Mouse (Mus musculus) E14TG2a.4 (cell line): ENCODE measurements around the gene Pdzd3.

ENCODE experiments used
- H3K27me3 ChIP-seq: 2 replicates; pipeline ENCODE4 v1.6.1; 2014; ENCODE audit warnings: low read length, control low read depth; ENCODE audit not compliant: insufficient read depth
- H3K36me3 ChIP-seq: 2 replicates; pipeline ENCODE4 v1.6.1; 2014; ENCODE audit warnings: low read length, control low read depth; ENCODE audit not compliant: insufficient read depth
- H3K4me1 ChIP-seq: replicated peaks from 2 replicates; pipeline ENCODE4 v1.6.1; 2014; ENCODE audit warnings: low read depth, low read length, control low read depth
- H3K4me3 ChIP-seq: replicated peaks from 2 replicates; pipeline ENCODE4 v1.5.1; 2014; ENCODE audit warnings: mild to moderate bottlenecking, low read length
- H3K9me3 ChIP-seq: 2 replicates; pipeline ENCODE4 v1.6.1; 2014; ENCODE audit warnings: low read length, control low read depth
- CTCF ChIP-seq: conservative IDR thresholded peaks from 2 replicates; pipeline ENCODE4 v1.5.1; 2014; ENCODE audit warnings: low read length
- NANOG ChIP-seq: IDR thresholded peaks from 2 replicates; pipeline ENCODE4 v1.6.1; 2014; ENCODE audit warnings: borderline replicate concordance, low read length, mixed read lengths
- POU5F1 ChIP-seq: IDR thresholded peaks from 2 replicates; pipeline ENCODE4 v1.6.1; 2014; ENCODE audit warnings: low read length, borderline replicate concordance

The Pdzd3 gene

DNA sequence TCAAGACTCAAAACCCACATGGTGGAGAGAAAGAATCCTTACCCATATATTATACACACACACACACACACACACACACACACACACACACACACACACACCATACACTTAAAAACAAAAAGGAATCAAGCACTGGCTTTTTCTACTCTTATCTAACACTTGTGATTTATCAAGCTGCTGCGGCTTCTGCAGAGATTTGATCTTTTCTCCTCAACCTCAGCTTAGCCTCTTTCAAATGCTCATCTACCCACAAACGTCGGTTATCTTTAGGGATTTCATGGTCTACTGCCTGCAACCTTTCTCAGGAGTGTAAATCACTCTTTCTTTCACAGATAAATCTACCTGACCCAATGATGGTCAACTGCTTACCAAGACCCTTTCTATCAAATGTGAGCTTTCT is 50.8 kb downstream of the Pdzd3 start:
- no peak overlapping the region for H3K4me3 ChIP-seq
- H3K4me1 ChIP-seq = peaks cover 11% of the 10 kb centered on the region
- TF ChIP-seq POU5F1 (no peak), CTCF (no peak), NANOG (no peak)
- no peaks in the 10 kb centered on the region for H3K9me3 ChIP-seq
- H3K36me3 ChIP-seq = peaks cover 46% of the 10 kb centered on the region
- no peaks in the 10 kb centered on the region for H3K27me3 ChIP-seq

GRCm38 (mm10) chr9:44199580-44199979 is 51.7 kb downstream of the Pdzd3 start:
- TF ChIP-seq POU5F1 = no peak
- no peak for TF ChIP-seq NANOG
- TF ChIP-seq CTCF = no peak
- no peaks in the 10 kb centered on the region for H3K9me3 ChIP-seq
- H3K36me3 ChIP-seq = peaks cover 49% of the 10 kb centered on the region
- H3K4me1 ChIP-seq = peaks cover 11% of the 10 kb centered on the region
- no peak overlapping the region for H3K4me3 ChIP-seq
- no peaks in the 10 kb centered on the region for H3K27me3 ChIP-seq

DNA sequence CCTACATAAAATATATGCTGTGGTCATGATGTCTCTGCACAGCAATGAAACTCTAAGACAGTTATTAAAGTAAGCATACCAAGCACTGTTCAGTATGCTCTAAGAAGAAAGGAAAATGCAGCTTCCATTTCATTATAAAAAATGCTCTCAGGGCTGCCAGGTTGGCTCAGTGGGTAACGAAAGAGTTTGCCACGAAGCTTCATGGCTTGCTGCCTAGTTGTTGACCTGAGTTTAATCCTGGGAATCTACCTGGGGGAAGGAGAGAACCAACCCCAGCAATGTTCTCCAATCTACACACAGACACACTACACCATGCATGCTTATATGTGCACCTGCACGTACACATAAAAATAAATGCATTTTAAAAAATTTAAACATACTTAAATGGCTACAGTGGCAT is 52.1 kb downstream of the Pdzd3 start:
- H3K9me3 ChIP-seq = no peaks in the 10 kb centered on the region
- peaks cover 14% of the 10 kb centered on the region for H3K4me1 ChIP-seq
- H3K36me3 ChIP-seq = peaks cover 53% of the 10 kb centered on the region
- no peaks in the 10 kb centered on the region for H3K27me3 ChIP-seq
- TF ChIP-seq NANOG (no peak), CTCF (no peak), POU5F1 (no peak)
- H3K4me3 ChIP-seq = no peak overlapping the region
